Mouse (Mus musculus) heart, postnatal 0 days (tissue): ENCODE results near the gene Theg.

Experiments
- CTCF ChIP-seq: IDR thresholded peaks from 2 replicates; pipeline ENCODE4 v1.5.1; 2016; ENCODE audit warnings: antibody characterized with exemption, control low read depth, low read depth
- EP300 ChIP-seq: IDR thresholded peaks from 2 replicates; pipeline ENCODE4 v1.6.1; 2016; ENCODE audit warnings: antibody characterized with exemption, low read depth

DNA sequence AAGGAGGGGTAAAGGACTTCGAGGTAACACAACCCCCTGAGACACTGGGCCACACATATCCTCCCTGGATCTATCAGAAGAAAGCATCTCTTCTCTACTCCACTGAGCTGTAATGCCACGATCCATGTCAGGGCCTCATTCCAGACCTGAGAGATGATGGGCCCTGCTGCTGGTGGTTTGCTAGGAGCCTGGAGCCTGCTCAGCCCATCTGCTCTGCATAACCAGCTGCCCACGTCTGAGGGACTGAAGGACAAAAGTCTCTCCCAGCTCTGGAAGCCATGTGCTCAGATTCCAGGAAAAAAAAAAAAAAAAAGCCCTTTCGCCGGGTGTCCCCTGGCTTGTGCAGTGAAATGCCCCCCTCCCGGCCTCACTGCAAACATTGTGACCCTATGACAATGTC, 11.4 kb downstream of the Theg start:
- TF ChIP-seq CTCF, result no peak
- no peak for TF ChIP-seq EP300
